Mouse (Mus musculus) granulocyte monocyte progenitor cell, adult 5-6 weeks (primary cell): Measurements from ENCODE around the gene Pym1. TPM values are rescaled to one million over a fixed set of nuclear protein-coding genes. Genes with fewer than 3 reads are reported as not detected.

ENCODE experiments used
- ATAC-seq: replicated peaks from 2 replicates; pipeline ENCODE4 v1.8.0; 2016; ENCODE audit warnings: mild to moderate bottlenecking, moderate TSS enrichment, inconsistent platforms; ENCODE audit not compliant: poor library complexity, severe bottlenecking
- total RNA-seq, 2 experiments: library from RNA; stranded (forward) in 1 of 2; stranded (reverse) in 1 of 2; fragments of 200-712, 200-1000 nt in 1 of 2; fragments of >200 nt in 1 of 2; fragmentation: Nextera tagmentation in 1 of 2; gene quantifications; 2 replicates each; pipeline ENCODE4 v1.2.3; 2014 to 2017

The Pym1 gene
- total RNA-seq, 2 experiments from 2014 or later, result 43.5 to 82.5 TPM

DNA sequence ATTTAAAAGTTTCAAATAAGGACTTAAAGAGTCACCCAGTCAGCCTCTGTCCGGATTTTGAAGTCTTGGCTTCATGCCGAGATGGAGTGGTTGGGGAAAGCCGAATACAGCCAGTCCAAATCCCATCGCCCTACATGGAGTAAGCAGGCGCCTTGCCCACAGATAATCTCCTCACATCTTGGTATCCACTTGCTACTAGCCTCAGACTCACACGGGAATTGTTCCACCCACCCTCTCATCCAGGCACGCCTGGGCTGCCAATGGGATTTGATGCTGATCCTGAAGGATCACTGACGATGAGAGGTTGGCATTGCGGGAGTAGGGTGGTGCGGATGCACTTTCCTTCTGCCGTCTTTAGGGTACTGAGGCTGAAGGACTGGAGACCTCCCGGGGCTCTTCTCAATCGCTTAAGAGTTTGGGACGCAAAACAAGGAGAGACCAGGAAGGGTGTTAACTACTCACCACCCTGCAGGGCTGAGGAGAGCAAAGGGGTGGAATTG, 56.1 kb downstream of the Pym1 start, which contains the start of gene Dnajc14:
Gene Dnajc14 (plus strand): TSS at position 292 of the 500 bp plus-strand sequence.
- 0 out of 2 replicates have a peak, but pooled peaks have one; percentile 0 for ATAC-seq

- ATAC-seq, result peak; percentile 41
Measured at GRCm38 (mm10) chr10:128804271-128805091, 56.8 kb downstream of the Pym1 start, which contains the start of gene Tmem198b. Gene Tmem198b (minus strand): TSS chr10:128804370.

- peak; percentile 81 for ATAC-seq
Measured at GRCm38 (mm10) chr10:128805092-128806000, 57.7 kb downstream of the Pym1 start.

- no peak for ATAC-seq
Measured at GRCm38 (mm10) chr10:128806086-128806485, 58.4 kb downstream of the Pym1 start.

- no peak for ATAC-seq
Measured at GRCm38 (mm10) chr10:128807018-128807417, 59.3 kb downstream of the Pym1 start.

Other genes with a start within 250 kb of the Pym1 start
- gene Myl6b, start 249.2 kb upstream of the Pym1 start, total RNA-seq (2014; fragmentation: Nextera tagmentation), result 10.7 and 13.7 TPM in 2 replicates
- gene Myl6b, start 249.2 kb upstream of the Pym1 start, total RNA-seq (2017), result 1.2 and 1.7 TPM in 2 replicates
- 89.1 and 90.5 TPM in 2 replicates for gene Esyt1, start 222.0 kb upstream of the Pym1 start, total RNA-seq (2014; fragmentation: Nextera tagmentation)
- gene Esyt1, start 222.0 kb upstream of the Pym1 start, total RNA-seq (2017), result 78.8 and 97.6 TPM in 2 replicates
- 8.8 and 9.7 TPM in 2 replicates for gene Zc3h10, start 200.1 kb upstream of the Pym1 start, total RNA-seq (2014; fragmentation: Nextera tagmentation)
- 12.5 and 13.6 TPM in 2 replicates for gene Zc3h10, start 200.1 kb upstream of the Pym1 start, total RNA-seq (2017)
- 6,066 and 6,315 TPM in 2 replicates for gene Rpl41, start 198.6 kb upstream of the Pym1 start, total RNA-seq (2014; fragmentation: Nextera tagmentation)
- 3,608 and 4,444 TPM in 2 replicates for gene Rpl41, start 198.6 kb upstream of the Pym1 start, total RNA-seq (2017)
- 404 and 410 TPM in 2 replicates for gene Pa2g4, start 181.9 kb upstream of the Pym1 start, total RNA-seq (2014; fragmentation: Nextera tagmentation)
- 414 and 442 TPM in 2 replicates for gene Pa2g4, start 181.9 kb upstream of the Pym1 start, total RNA-seq (2017)
- gene Erbb3, start 158.2 kb upstream of the Pym1 start, total RNA-seq (2014; fragmentation: Nextera tagmentation), result 1.6 and 1.7 TPM in 2 replicates
- gene Erbb3, start 158.2 kb upstream of the Pym1 start, total RNA-seq (2017), result 1.4 and 1.8 TPM in 2 replicates
- 2,754 and 2,968 TPM in 2 replicates for gene Rps26, start 121.1 kb upstream of the Pym1 start, total RNA-seq (2014; fragmentation: Nextera tagmentation)
- 1,150 and 1,165 TPM in 2 replicates for gene Rps26, start 121.1 kb upstream of the Pym1 start, total RNA-seq (2017)
- gene Ikzf4, start 101.9 kb upstream of the Pym1 start, total RNA-seq (2014; fragmentation: Nextera tagmentation), result 0.62 TPM in 1 of 2 replicates, not detected in the other
- not detected in 2 replicates for gene Ikzf4, start 101.9 kb upstream of the Pym1 start, total RNA-seq (2017)
- gene Suox, start 73.8 kb upstream of the Pym1 start, total RNA-seq (2014; fragmentation: Nextera tagmentation), result 3.5 and 4.1 TPM in 2 replicates
- gene Suox, start 73.8 kb upstream of the Pym1 start, total RNA-seq (2017), result 5.9 and 8.1 TPM in 2 replicates
- 43.7 and 43.8 TPM in 2 replicates for gene Rab5b, start 51.6 kb upstream of the Pym1 start, total RNA-seq (2014; fragmentation: Nextera tagmentation)
- gene Rab5b, start 51.6 kb upstream of the Pym1 start, total RNA-seq (2017), result 45.7 and 58.0 TPM in 2 replicates
- gene Pmel, start 43.7 kb upstream of the Pym1 start, total RNA-seq (2014; fragmentation: Nextera tagmentation), result 0.28 and 2.6 TPM in 2 replicates
- gene Pmel, start 43.7 kb upstream of the Pym1 start, total RNA-seq (2017), result 0.52 and 1.6 TPM in 2 replicates
- 101 and 134 TPM in 2 replicates for gene Cdk2, start 42.9 kb upstream of the Pym1 start, total RNA-seq (2014; fragmentation: Nextera tagmentation)
- gene Cdk2, start 42.9 kb upstream of the Pym1 start, total RNA-seq (2017), result 60.3 and 73.1 TPM in 2 replicates
- gene Dgka, start 3.0 kb upstream of the Pym1 start, total RNA-seq (2014; fragmentation: Nextera tagmentation), result 13.2 and 15.8 TPM in 2 replicates
- gene Dgka, start 3.0 kb upstream of the Pym1 start, total RNA-seq (2017), result 9.4 and 12.0 TPM in 2 replicates
- 6.9 and 8.3 TPM in 2 replicates for gene Mmp19, start 43.0 kb downstream of the Pym1 start, total RNA-seq (2014; fragmentation: Nextera tagmentation)
- gene Mmp19, start 43.0 kb downstream of the Pym1 start, total RNA-seq (2017), result 14.9 and 15.6 TPM in 2 replicates
- gene Dnajc14, start 56.2 kb downstream of the Pym1 start, total RNA-seq (2014; fragmentation: Nextera tagmentation), result 16.5 and 17.5 TPM in 2 replicates
- gene Dnajc14, start 56.2 kb downstream of the Pym1 start, total RNA-seq (2017), result 23.8 and 30.7 TPM in 2 replicates
- gene Tmem198b, start 56.5 kb downstream of the Pym1 start, total RNA-seq (2014; fragmentation: Nextera tagmentation), result 10.8 and 14.4 TPM in 2 replicates
- gene Tmem198b, start 56.5 kb downstream of the Pym1 start, total RNA-seq (2017), result 3.4 and 3.6 TPM in 2 replicates
- 184 and 236 TPM in 2 replicates for gene Sarnp, start 69.4 kb downstream of the Pym1 start, total RNA-seq (2014; fragmentation: Nextera tagmentation)
- gene Sarnp, start 69.4 kb downstream of the Pym1 start, total RNA-seq (2017), result 265 and 272 TPM in 2 replicates
- gene Ormdl2, start 73.8 kb downstream of the Pym1 start, total RNA-seq (2014; fragmentation: Nextera tagmentation), result 33.9 and 84.1 TPM in 2 replicates
- 82.4 and 147 TPM in 2 replicates for gene Ormdl2, start 73.8 kb downstream of the Pym1 start, total RNA-seq (2017)
- gene Gdf11, start 143.8 kb downstream of the Pym1 start, total RNA-seq (2014; fragmentation: Nextera tagmentation), result 0.21 TPM in 1 of 2 replicates, not detected in the other
- gene Gdf11, start 143.8 kb downstream of the Pym1 start, total RNA-seq (2017), result 0.15 TPM in 1 of 2 replicates, not detected in the other
- 139 and 203 TPM in 2 replicates for gene Cd63, start 153.1 kb downstream of the Pym1 start, total RNA-seq (2014; fragmentation: Nextera tagmentation)
- 123 and 185 TPM in 2 replicates for gene Cd63, start 153.1 kb downstream of the Pym1 start, total RNA-seq (2017)
- 2.0 and 9.5 TPM in 2 replicates for gene Rdh5, start 175.0 kb downstream of the Pym1 start, total RNA-seq (2014; fragmentation: Nextera tagmentation)
- 2.4 TPM in 1 of 2 replicates, not detected in the other for gene Rdh5, start 175.0 kb downstream of the Pym1 start, total RNA-seq (2017)
- 124 and 140 TPM in 2 replicates for gene Bloc1s1, start 176.1 kb downstream of the Pym1 start, total RNA-seq (2014; fragmentation: Nextera tagmentation)
- 71.3 and 86.4 TPM in 2 replicates for gene Bloc1s1, start 176.1 kb downstream of the Pym1 start, total RNA-seq (2017)
- gene Itga7, start 185.9 kb downstream of the Pym1 start, total RNA-seq (2014; fragmentation: Nextera tagmentation), result not detected in 2 replicates
- gene Itga7, start 185.9 kb downstream of the Pym1 start, total RNA-seq (2017), result not detected in 2 replicates
- gene Mettl7b, start 213.1 kb downstream of the Pym1 start, total RNA-seq (2014; fragmentation: Nextera tagmentation), result not detected in 2 replicates
- gene Mettl7b, start 213.1 kb downstream of the Pym1 start, total RNA-seq (2017), result not detected in 2 replicates
- not detected in 2 replicates for gene Olfr9, start 241.5 kb downstream of the Pym1 start, total RNA-seq (2014; fragmentation: Nextera tagmentation)
- not detected in 2 replicates for gene Olfr9, start 241.5 kb downstream of the Pym1 start, total RNA-seq (2017)